Mouse (Mus musculus): ENCODE results near the gene Sorbs2. TPM values are rescaled to one million over a fixed set of nuclear protein-coding genes. Genes with fewer than 3 reads are reported as not detected.

The Sorbs2 gene
- polyA plus RNA-seq, 1 experiment: 13.9 TPM

DNA sequence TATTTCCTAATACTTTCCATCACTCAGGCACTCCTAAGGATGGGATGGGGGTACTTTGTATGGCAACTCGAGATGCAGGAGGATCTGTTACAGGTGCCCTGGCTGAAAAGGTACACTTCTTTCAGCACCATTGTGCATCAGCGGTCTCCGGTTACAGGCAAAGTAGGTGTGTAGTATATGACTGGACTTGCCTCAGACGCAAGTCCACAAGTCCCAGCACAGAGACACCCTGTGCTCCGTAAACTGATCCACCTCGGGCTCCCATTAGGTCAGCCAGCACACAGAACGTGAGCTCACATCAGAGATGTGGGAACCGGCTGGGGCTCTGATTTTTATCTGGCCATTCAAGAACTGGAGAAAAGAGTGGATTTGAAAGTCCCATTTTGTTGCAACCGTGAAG, 29.0 kb downstream of the Sorbs2 start:
- Histone ChIP-seq H3K27me3 (replicated peaks; ENCODE audit: control insufficient read depth, insufficient read depth, low read length) (no peaks in the 10 kb centered on the region; the same call in 1 of the 2 replicates), H3K4me1 (ENCODE audit: control insufficient read depth, insufficient read depth, low read length) (no peaks in the 10 kb centered on the region), H3K36me3 (ENCODE audit: control insufficient read depth, insufficient read depth, low read length) (no peaks in the 10 kb centered on the region), H3K27ac (ENCODE audit: insufficient read depth, low read depth, low read length) (no peak overlapping the region), H3K4me3 (ENCODE audit: insufficient read depth, low read depth, low read length) (no peak overlapping the region)
- TF ChIP-seq POLR2A (IDR thresholded peaks at IDR 0.05; ENCODE audit: low read depth, low read length): no peak
- TF ChIP-seq CTCF (conservative IDR thresholded peaks at IDR 0.05; ENCODE audit: insufficient read depth, insufficient read length, low read depth, low read length): no peak
- WGBS: 66% methylated on average over 9 of the region's 9 CpGs
- DNase-seq: no peak

- Histone ChIP-seq H3K4me1 (ENCODE audit: control insufficient read depth, insufficient read depth, low read length) (no peaks in the 10 kb centered on the region), H3K36me3 (ENCODE audit: control insufficient read depth, insufficient read depth, low read length) (no peaks in the 10 kb centered on the region), H3K4me3 (ENCODE audit: insufficient read depth, low read depth, low read length) (no peak overlapping the region), H3K27ac (ENCODE audit: insufficient read depth, low read depth, low read length) (no peak overlapping the region), H3K27me3 (replicated peaks; ENCODE audit: control insufficient read depth, insufficient read depth, low read length) (no peaks in the 10 kb centered on the region)
- peak; percentile 10 for DNase-seq
- 69% methylated on average over 5 of the region's 5 CpGs for WGBS
- TF ChIP-seq CTCF (conservative IDR thresholded peaks at IDR 0.05; ENCODE audit: insufficient read depth, insufficient read length, low read depth, low read length): no peak
- no peak for TF ChIP-seq POLR2A (IDR thresholded peaks at IDR 0.05; ENCODE audit: low read depth, low read length)
Observed at GRCm38 (mm10) chr8:45540513-45540912, 32.9 kb downstream of the Sorbs2 start.

- WGBS: 91% methylated on average over 3 of the region's 3 CpGs
- H3K27me3 ChIP-seq (replicated peaks; ENCODE audit: control insufficient read depth, insufficient read depth, low read length): no peaks in the 10 kb centered on the region
- TF ChIP-seq POLR2A (IDR thresholded peaks at IDR 0.05; ENCODE audit: low read depth, low read length) (no peak), CTCF (conservative IDR thresholded peaks at IDR 0.05; ENCODE audit: insufficient read depth, insufficient read length, low read depth, low read length) (no peak)
- no peak overlapping the region for H3K4me3 ChIP-seq (ENCODE audit: insufficient read depth, low read depth, low read length)
- no peak overlapping the region for H3K27ac ChIP-seq (ENCODE audit: insufficient read depth, low read depth, low read length)
- H3K4me1 ChIP-seq (ENCODE audit: control insufficient read depth, insufficient read depth, low read length): no peaks in the 10 kb centered on the region
- DNase-seq: no peak
- H3K36me3 ChIP-seq (ENCODE audit: control insufficient read depth, insufficient read depth, low read length): no peaks in the 10 kb centered on the region
Observed at GRCm38 (mm10) chr8:45552175-45552574, 44.6 kb downstream of the Sorbs2 start.

DNA sequence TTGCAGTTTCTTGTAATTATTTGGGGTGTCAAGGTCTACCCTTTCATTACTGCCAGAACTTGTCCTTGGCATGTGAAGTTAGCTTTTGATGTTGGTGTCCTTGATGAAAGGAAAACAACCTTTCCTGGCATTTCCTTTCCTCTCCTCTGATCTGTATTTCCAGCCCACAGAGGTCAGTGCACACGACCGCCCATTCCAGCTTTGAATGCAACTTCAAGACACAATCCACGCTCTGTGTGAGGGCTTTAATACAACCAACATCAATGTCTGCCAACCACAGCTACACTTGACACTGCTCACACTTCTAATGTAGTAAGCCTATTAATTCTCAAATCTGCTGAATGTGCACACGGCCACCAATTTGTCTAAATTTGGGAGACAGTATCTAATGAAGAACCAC, 47.0 kb downstream of the Sorbs2 start:
- DNase-seq: no peak
- Histone ChIP-seq H3K4me3 (ENCODE audit: insufficient read depth, low read depth, low read length) (no peak overlapping the region), H3K36me3 (ENCODE audit: control insufficient read depth, insufficient read depth, low read length) (no peaks in the 10 kb centered on the region), H3K4me1 (ENCODE audit: control insufficient read depth, insufficient read depth, low read length) (no peaks in the 10 kb centered on the region), H3K27ac (ENCODE audit: insufficient read depth, low read depth, low read length) (no peak overlapping the region), H3K27me3 (replicated peaks; ENCODE audit: control insufficient read depth, insufficient read depth, low read length) (no peaks in the 10 kb centered on the region)
- no peak for TF ChIP-seq CTCF (conservative IDR thresholded peaks at IDR 0.05; ENCODE audit: insufficient read depth, insufficient read length, low read depth, low read length)
- no peak for TF ChIP-seq POLR2A (IDR thresholded peaks at IDR 0.05; ENCODE audit: low read depth, low read length)
- WGBS: 46% methylated on average over 4 of the region's 4 CpGs

DNA sequence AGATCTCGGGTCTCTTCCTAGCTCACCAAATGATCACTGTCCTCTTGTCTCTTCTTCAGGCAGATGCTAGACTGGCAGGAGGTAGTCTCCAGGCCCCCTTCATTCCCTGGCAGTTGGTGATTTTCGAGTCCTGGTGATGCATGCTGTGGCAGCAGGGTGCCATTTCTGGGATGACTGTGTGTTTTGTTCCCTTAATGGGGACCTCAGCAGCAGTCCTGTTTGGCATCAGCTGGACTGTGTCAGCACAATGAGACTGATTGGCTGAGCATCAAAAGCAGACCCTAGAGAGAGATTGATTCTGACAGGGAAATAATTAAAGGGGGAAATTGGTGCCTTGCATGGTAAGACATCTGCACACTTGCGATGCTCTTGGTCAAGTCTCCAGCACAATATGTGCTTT, 50.3 kb downstream of the Sorbs2 start:
- Histone ChIP-seq H3K4me3 (ENCODE audit: insufficient read depth, low read depth, low read length) (no peak overlapping the region), H3K4me1 (ENCODE audit: control insufficient read depth, insufficient read depth, low read length) (no peaks in the 10 kb centered on the region), H3K27ac (ENCODE audit: insufficient read depth, low read depth, low read length) (no peak overlapping the region), H3K36me3 (ENCODE audit: control insufficient read depth, insufficient read depth, low read length) (no peaks in the 10 kb centered on the region), H3K27me3 (replicated peaks; ENCODE audit: control insufficient read depth, insufficient read depth, low read length) (no peaks in the 10 kb centered on the region)
- 83% methylated on average over 3 of the region's 3 CpGs for WGBS
- DNase-seq: no peak
- no peak for TF ChIP-seq POLR2A (IDR thresholded peaks at IDR 0.05; ENCODE audit: low read depth, low read length)
- TF ChIP-seq CTCF (conservative IDR thresholded peaks at IDR 0.05; ENCODE audit: insufficient read depth, insufficient read length, low read depth, low read length): no peak

GRCm38 (mm10) chr8:45558426-45558825, 50.8 kb downstream of the Sorbs2 start:
- no peak for DNase-seq
- H3K4me3 ChIP-seq (ENCODE audit: insufficient read depth, low read depth, low read length): no peak overlapping the region
- H3K27me3 ChIP-seq (replicated peaks; ENCODE audit: control insufficient read depth, insufficient read depth, low read length): no peaks in the 10 kb centered on the region
- 75% methylated on average over 5 of the region's 5 CpGs for WGBS
- TF ChIP-seq POLR2A (IDR thresholded peaks at IDR 0.05; ENCODE audit: low read depth, low read length): no peak
- TF ChIP-seq CTCF (conservative IDR thresholded peaks at IDR 0.05; ENCODE audit: insufficient read depth, insufficient read length, low read depth, low read length): no peak
- H3K4me1 ChIP-seq (ENCODE audit: control insufficient read depth, insufficient read depth, low read length): no peaks in the 10 kb centered on the region
- H3K36me3 ChIP-seq (ENCODE audit: control insufficient read depth, insufficient read depth, low read length): no peaks in the 10 kb centered on the region
- no peak overlapping the region for H3K27ac ChIP-seq (ENCODE audit: insufficient read depth, low read depth, low read length)

DNA sequence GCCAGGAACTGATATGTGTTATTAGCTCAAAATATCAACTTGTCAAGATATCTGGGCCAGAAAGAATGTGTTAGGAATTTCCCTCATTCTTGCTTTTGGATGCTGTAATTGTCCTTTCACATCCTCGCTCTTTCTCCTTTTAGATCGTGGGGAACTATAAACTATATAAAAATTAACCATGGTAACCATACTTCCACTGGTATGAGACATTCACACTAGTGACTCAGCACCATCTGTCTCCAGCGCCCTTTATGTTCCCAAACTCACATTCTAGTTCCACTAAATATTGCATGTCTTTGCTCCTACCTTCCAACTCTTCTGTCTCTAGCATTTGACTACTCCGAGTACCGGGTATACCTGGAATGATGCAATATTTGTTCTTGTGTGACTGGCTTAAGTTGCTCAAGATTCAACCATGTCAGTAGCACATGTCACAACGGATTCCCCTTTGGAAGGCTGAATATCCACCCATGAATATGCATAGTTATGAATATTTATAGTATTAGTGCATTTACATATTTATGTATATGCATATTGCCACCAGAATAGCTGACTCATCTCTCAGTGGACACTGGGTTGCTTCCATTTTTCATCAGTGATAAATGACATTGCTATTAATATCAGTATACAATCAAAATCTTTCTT, 51.7 kb downstream of the Sorbs2 start:
- no peaks in the 10 kb centered on the region for H3K36me3 ChIP-seq (ENCODE audit: control insufficient read depth, insufficient read depth, low read length)
- TF ChIP-seq CTCF (conservative IDR thresholded peaks at IDR 0.05; ENCODE audit: insufficient read depth, insufficient read length, low read depth, low read length) (no peak), POLR2A (IDR thresholded peaks at IDR 0.05; ENCODE audit: low read depth, low read length) (no peak)
- H3K27me3 ChIP-seq (replicated peaks; ENCODE audit: control insufficient read depth, insufficient read depth, low read length): no peaks in the 10 kb centered on the region
- no peak overlapping the region for H3K27ac ChIP-seq (ENCODE audit: insufficient read depth, low read depth, low read length)
- no peaks in the 10 kb centered on the region for H3K4me1 ChIP-seq (ENCODE audit: control insufficient read depth, insufficient read depth, low read length)
- DNase-seq: no peak
- 87% methylated on average over 6 of the region's 6 CpGs for WGBS
- no peak overlapping the region for H3K4me3 ChIP-seq (ENCODE audit: insufficient read depth, low read depth, low read length)

All from kidney, adult 2 months (tissue).